Mouse (Mus musculus): Measurements from ENCODE around the gene Smco2.

Gene Smco2

GRCm38 (mm10) chr6:146850050-146850449 lies at the start of gene Smco2:
Gene Smco2 (plus strand): TSS chr6:146850104.
- no peak for DNase-seq

GRCm38 (mm10) chr6:146809991-146810390 lies 39.9 kb upstream of the Smco2 start:
- no peak for DNase-seq

- DNase-seq = no peak
These were observed 36.9 kb upstream of the Smco2 start for GRCm38 (mm10) chr6:146813007-146813406.

GRCm38 (mm10) chr6:146820177-146820965 lies 29.5 kb upstream of the Smco2 start:
- DNase-seq = no peak

GRCm38 (mm10) chr6:146821958-146822357 lies 27.9 kb upstream of the Smco2 start:
- DNase-seq = no peak

GRCm38 (mm10) chr6:146824727-146825486 lies 25.0 kb upstream of the Smco2 start:
- peak; percentile 63 for DNase-seq

- no peak for DNase-seq
These were observed 24.5 kb upstream of the Smco2 start for GRCm38 (mm10) chr6:146825487-146825773.

GRCm38 (mm10) chr6:146831320-146831719 lies 18.6 kb upstream of the Smco2 start:
- no peak for DNase-seq

GRCm38 (mm10) chr6:146833485-146834314 lies 16.2 kb upstream of the Smco2 start:
- DNase-seq = peak; percentile 31

GRCm38 (mm10) chr6:146834342-146834741 lies 15.6 kb upstream of the Smco2 start:
- DNase-seq = no peak

- DNase-seq = no peak
These were observed 14.1 kb upstream of the Smco2 start for GRCm38 (mm10) chr6:146835784-146836183.

- no peak for DNase-seq
These were observed 12.6 kb upstream of the Smco2 start for GRCm38 (mm10) chr6:146837316-146837715.

GRCm38 (mm10) chr6:146838366-146838765 lies 11.5 kb upstream of the Smco2 start:
- DNase-seq = no peak

- no peak for DNase-seq
These were observed 11.0 kb upstream of the Smco2 start for GRCm38 (mm10) chr6:146838863-146839262.

GRCm38 (mm10) chr6:146844867-146845266 lies 5.0 kb upstream of the Smco2 start:
- no peak for DNase-seq

GRCm38 (mm10) chr6:146845347-146845746 lies 4.6 kb upstream of the Smco2 start:
- no peak for DNase-seq

GRCm38 (mm10) chr6:146845961-146846750 lies 3.7 kb upstream of the Smco2 start:
- no peak for DNase-seq

GRCm38 (mm10) chr6:146847402-146847801 lies 2.5 kb upstream of the Smco2 start:
- DNase-seq = no peak

GRCm38 (mm10) chr6:146848281-146848680 lies 1.6 kb upstream of the Smco2 start:
- no peak for DNase-seq

GRCm38 (mm10) chr6:146851916-146852315 lies 2.0 kb downstream of the Smco2 start:
- no peak for DNase-seq

GRCm38 (mm10) chr6:146852739-146853138 lies 2.8 kb downstream of the Smco2 start:
- DNase-seq = no peak

GRCm38 (mm10) chr6:146855185-146855584 lies 5.3 kb downstream of the Smco2 start:
- DNase-seq = no peak

- DNase-seq = no peak
These were observed 7.5 kb downstream of the Smco2 start for GRCm38 (mm10) chr6:146857386-146857785.

Measured in thymus, postnatal 14 days (tissue).